Mouse (Mus musculus): ENCODE measurements around the gene Slc10a6. TPM values are rescaled to one million over a fixed set of nuclear protein-coding genes. Genes with fewer than 3 reads are reported as not detected.

The Slc10a6 gene
- 0.21 and 0.26 TPM in 2 replicates for polyA plus RNA-seq (2016; fragmentation: Nextera tagmentation; extraction: Ambion mirVana)

DNA sequence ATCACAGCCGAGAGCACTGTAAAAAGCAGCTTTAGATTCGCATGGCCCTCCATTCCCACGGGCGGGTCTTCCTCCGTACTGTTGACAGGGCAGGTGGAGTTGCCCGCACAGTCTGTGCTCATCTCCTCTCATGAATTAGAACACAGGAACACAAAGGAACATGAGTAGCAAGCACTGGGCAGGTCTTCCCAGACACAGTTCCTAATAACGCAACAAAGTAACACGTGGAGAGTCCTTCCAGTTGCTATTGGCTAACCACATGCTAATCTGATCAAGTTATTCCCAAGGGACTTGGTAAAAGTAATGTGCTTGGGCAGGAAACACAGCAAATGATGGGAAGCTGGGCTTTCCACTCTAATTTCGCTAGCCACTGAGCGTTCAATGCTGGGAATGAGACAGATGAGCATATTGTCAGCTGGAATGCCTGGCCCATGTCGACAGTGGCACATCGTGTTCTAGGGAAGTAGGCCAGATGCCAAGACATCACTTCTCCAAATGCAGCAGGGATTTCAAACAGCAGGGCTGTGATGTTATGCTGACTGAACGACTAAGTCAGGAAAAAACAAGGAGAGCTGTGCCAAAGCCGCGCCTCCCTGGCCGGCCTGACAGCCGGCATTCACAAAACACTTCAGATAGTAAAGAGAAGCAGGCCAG, at the start of gene Slc10a6:
Gene Slc10a6 (minus strand): TSS at position 293 of the 654 bp plus-strand sequence.
- Histone ChIP-seq H3K27me3 (no peaks in the 10 kb centered on the region), H3K36me3 (no peaks in the 10 kb centered on the region), H3K9ac (no peak within 1 kb of the TSS), H3K27ac (no peak within 1 kb of the TSS), H3K4me3 (no peak within 1 kb of the TSS), H3K4me2 (replicated peaks) (no peak within 1 kb of the TSS), H3K9me3 (replicated peaks) (no peaks in the 10 kb centered on the region), H3K4me1 (0 out of 2 replicates have a peak, but pooled peaks cover 5% of the 10 kb centered on the region)
- WGBS = 70% methylated on average over 17 of the region's 17 CpGs
- ATAC-seq (ENCODE audit: low FRiP score) = no peak

DNA sequence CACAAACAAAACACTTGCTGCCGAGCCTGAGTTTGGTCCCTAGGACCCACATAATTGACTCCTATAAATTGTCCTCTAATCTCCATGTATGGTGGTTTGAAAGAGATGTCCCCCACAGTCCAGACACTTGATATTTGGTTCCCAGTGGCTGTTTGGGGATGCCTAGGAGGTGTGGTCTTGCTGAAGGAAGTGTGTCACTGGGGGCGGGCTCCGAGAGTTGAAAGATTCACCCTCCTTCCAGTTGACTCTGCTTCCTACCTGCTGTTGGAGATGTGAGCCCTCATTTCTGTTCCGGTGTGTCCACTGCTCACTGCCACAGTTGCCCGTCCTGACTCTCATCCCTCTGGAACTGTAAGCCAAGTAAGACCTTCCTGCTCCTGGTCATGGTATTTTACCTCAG, 49.8 kb upstream of the Slc10a6 start:
- no peak overlapping the region for H3K9ac ChIP-seq
- no peak overlapping the region for H3K4me3 ChIP-seq
- no peaks in the 10 kb centered on the region for H3K36me3 ChIP-seq
- no peak overlapping the region for H3K4me2 ChIP-seq (replicated peaks)
- no peaks in the 10 kb centered on the region for H3K9me3 ChIP-seq (replicated peaks)
- no peak overlapping the region for H3K27ac ChIP-seq
- no peak for ATAC-seq (ENCODE audit: low FRiP score)
- H3K27me3 ChIP-seq = no peaks in the 10 kb centered on the region
- WGBS = 89% methylated on average over 5 of the region's 5 CpGs
- no peaks in the 10 kb centered on the region for H3K4me1 ChIP-seq

DNA sequence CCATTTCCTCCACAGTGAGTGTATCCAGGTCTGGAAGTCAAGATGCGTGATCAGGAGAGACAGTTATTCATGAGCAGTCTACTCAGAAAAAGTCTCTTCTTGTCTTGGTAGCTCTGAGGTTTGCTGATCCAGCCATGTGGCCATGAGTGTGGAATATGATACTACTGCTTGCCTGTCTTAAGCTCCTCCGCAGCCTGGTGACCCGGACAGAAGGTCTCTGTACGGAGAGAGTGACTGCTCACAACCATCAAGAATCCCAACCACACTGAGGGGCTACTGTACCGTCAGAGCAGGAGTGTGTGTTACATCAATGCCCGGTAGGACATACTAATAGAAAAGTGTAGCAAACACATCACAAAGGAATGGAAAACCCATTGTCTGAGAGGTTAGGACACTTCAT, 48.7 kb upstream of the Slc10a6 start:
- 78% methylated on average over 6 of the region's 6 CpGs for WGBS

DNA sequence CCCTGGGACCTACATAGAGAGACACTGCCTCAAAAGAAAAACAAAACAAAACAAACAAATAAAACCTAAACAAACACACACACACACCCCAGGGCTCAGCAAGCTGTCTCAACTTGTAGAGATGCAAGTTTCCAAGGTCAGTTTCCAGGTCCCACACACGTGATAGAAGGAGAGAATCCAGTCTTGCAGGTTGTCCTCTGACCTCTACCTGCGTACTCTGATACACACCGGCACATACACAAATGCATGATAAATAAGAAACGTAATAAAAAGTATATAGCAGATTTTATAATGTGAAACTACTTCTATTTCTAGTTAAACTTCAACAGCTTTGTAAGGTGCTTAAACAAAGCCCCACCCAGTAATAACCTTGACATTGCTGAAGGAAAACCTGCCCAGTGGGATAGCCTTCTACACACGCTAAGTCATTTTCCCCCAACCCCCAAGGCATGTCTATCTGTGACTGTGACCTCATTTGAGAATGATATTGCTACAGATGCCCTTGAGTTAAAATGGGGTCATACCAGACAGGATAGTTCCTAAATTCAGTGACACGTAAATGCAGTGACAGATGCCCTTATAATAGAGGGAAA, 47.2 kb upstream of the Slc10a6 start:
- ATAC-seq (ENCODE audit: low FRiP score) = no peak
- 91% methylated on average over 6 of the region's 6 CpGs for WGBS

More for the DNA sequence above, 48.7 kb upstream of the Slc10a6 start:
- ATAC-seq (ENCODE audit: low FRiP score) = no peak
- Histone ChIP-seq H3K36me3 (no peaks in the 10 kb centered on the region), H3K27me3 (no peaks in the 10 kb centered on the region), H3K27ac (no peak overlapping the region), H3K4me1 (no peaks in the 10 kb centered on the region), H3K9ac (no peak overlapping the region), H3K4me3 (no peak overlapping the region), H3K4me2 (replicated peaks) (no peak overlapping the region), H3K9me3 (replicated peaks) (no peaks in the 10 kb centered on the region)

DNA sequence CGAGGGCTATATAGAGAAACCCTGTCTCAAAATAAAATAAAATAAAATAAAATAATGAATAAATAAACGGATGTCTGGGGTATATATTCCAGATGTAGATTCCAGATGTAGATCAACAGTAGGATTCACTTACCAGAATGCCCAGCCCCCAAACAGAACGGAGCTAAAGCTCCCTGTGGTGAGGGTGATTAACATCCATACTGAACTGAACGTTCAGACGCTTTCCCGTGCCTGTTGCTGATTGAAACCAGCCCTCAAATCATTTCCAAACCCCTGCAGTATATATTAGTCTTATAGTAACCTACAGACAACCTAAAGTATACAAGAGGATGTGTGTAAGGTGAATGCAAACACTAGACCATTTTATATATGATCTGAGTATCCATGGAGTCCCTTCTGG, 45.3 kb upstream of the Slc10a6 start:
- ATAC-seq (ENCODE audit: low FRiP score) = no peak
- Histone ChIP-seq H3K27ac (no peak overlapping the region), H3K36me3 (no peaks in the 10 kb centered on the region), H3K27me3 (no peaks in the 10 kb centered on the region), H3K4me2 (replicated peaks) (no peak overlapping the region), H3K4me1 (no peaks in the 10 kb centered on the region), H3K9me3 (replicated peaks) (no peaks in the 10 kb centered on the region), H3K9ac (no peak overlapping the region), H3K4me3 (no peak overlapping the region)
- WGBS = 57% methylated on average over 6 of the region's 6 CpGs

More for the DNA sequence above, 47.2 kb upstream of the Slc10a6 start:
- H3K4me1 ChIP-seq = no peaks in the 10 kb centered on the region
- H3K27ac ChIP-seq = no peak overlapping the region
- H3K36me3 ChIP-seq = no peaks in the 10 kb centered on the region
- no peaks in the 10 kb centered on the region for H3K9me3 ChIP-seq (replicated peaks)
- no peak overlapping the region for H3K4me3 ChIP-seq
- no peak overlapping the region for H3K4me2 ChIP-seq (replicated peaks)
- H3K27me3 ChIP-seq = no peaks in the 10 kb centered on the region
- H3K9ac ChIP-seq = no peak overlapping the region

DNA sequence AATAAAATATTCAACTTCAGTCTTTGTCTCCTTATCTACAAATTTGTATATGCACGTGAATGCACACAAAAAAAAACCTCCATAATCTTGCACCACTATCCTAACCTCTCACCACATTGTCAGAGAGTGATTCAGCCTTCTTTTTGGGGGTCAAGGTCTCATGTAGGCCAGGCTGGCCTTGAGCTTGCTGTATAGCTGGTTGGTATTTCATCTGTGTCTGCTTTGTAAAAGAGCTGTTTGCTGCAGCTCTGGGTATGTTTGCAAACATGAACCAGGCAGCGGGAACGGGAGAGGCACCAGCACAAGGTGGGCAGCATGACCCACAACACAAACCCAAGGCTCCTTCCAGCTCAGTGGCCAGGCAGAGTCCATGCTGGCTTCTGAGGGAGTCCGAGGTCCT, 44.4 kb upstream of the Slc10a6 start:
- H3K9me3 ChIP-seq (replicated peaks) = no peaks in the 10 kb centered on the region
- H3K4me2 ChIP-seq (replicated peaks) = no peak overlapping the region
- H3K9ac ChIP-seq = no peak overlapping the region
- H3K4me3 ChIP-seq = no peak overlapping the region
- 87% methylated on average over 4 of the region's 4 CpGs for WGBS
- no peak overlapping the region for H3K27ac ChIP-seq
- no peaks in the 10 kb centered on the region for H3K27me3 ChIP-seq
- no peaks in the 10 kb centered on the region for H3K36me3 ChIP-seq
- ATAC-seq (ENCODE audit: low FRiP score) = no peak
- H3K4me1 ChIP-seq = no peaks in the 10 kb centered on the region

DNA sequence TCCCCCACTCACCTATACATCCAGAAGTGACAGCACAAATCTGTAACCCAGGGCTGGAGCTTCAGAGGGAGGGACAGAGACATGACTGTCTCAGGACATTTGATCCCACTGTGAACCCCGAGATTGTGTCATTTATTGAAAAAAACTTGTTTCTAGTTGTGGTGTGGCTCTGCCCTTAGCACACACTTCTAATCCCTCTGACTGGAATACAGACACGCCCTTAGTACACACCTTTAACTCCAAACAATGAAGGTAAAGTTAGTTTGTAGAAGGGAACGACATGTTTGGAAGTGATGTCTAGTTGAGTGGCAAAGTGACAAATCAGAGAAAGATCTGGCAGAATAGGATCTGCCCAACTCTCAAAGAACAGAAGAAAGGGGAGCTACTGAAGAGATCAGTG, 42.7 kb upstream of the Slc10a6 start:
- H3K4me1 ChIP-seq = no peaks in the 10 kb centered on the region
- no peak overlapping the region for H3K4me3 ChIP-seq
- H3K9me3 ChIP-seq (replicated peaks) = no peaks in the 10 kb centered on the region
- no peak overlapping the region for H3K9ac ChIP-seq
- ATAC-seq (ENCODE audit: low FRiP score) = no peak
- no peak overlapping the region for H3K4me2 ChIP-seq (replicated peaks)
- no peaks in the 10 kb centered on the region for H3K27me3 ChIP-seq
- H3K36me3 ChIP-seq = no peaks in the 10 kb centered on the region
- no peak overlapping the region for H3K27ac ChIP-seq
- WGBS = 74% methylated on average over 3 of the region's 3 CpGs

DNA sequence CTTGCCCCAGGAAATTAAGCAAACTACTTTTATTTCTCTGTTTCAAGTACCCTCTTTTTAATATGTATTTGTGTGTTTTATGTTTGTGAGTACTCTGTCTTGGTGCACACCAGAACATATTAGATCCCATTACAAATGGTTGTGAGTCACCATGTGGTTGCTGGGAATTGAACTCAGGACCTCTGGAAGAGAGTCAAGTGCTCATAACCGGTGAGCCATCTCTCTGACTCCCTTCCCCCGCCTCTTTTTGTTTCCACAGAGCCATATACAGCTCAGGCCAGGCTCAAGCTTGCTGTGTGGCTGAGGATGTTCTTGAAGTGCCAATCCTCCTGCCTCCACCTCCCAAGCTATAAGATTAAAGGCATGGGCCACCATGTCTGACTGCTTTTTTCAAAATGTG, 36.7 kb upstream of the Slc10a6 start:
- Histone ChIP-seq H3K27ac (no peak overlapping the region), H3K4me1 (no peaks in the 10 kb centered on the region), H3K36me3 (no peaks in the 10 kb centered on the region), H3K4me2 (replicated peaks) (no peak overlapping the region), H3K4me3 (no peak overlapping the region), H3K27me3 (no peaks in the 10 kb centered on the region; the same call in none of the 2 replicates), H3K9me3 (replicated peaks) (no peaks in the 10 kb centered on the region), H3K9ac (no peak overlapping the region)
- no peak for ATAC-seq (ENCODE audit: low FRiP score)
- 89% methylated on average over 2 of the region's 2 CpGs for WGBS

DNA sequence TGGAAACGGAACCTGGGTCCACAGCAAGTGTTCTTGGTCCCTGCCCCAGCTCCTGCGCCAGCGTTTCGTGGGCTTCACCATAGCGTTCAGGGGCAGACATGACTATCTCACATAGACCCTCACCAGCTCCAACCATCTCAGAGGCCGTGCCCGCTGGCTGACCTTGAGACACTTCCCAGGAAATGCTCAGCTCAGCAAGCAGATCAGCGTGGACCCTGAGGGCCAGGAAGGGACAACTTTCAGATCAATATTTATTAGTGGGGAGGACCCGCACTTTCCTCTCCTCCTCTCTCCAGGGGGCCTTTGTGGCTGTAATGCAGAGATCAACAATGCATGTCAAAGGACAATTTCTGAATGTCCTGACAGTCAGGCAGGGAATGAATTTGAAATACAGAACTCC, 35.7 kb upstream of the Slc10a6 start:
- no peak overlapping the region for H3K4me3 ChIP-seq
- H3K9ac ChIP-seq = no peak overlapping the region
- H3K27me3 ChIP-seq = no peaks in the 10 kb centered on the region; the same call in none of the 2 replicates
- no peaks in the 10 kb centered on the region for H3K4me1 ChIP-seq
- H3K36me3 ChIP-seq = no peaks in the 10 kb centered on the region
- H3K27ac ChIP-seq = no peak overlapping the region
- ATAC-seq (ENCODE audit: low FRiP score) = no peak
- H3K9me3 ChIP-seq (replicated peaks) = no peaks in the 10 kb centered on the region
- no peak overlapping the region for H3K4me2 ChIP-seq (replicated peaks)
- 67% methylated on average over 9 of the region's 9 CpGs for WGBS

DNA sequence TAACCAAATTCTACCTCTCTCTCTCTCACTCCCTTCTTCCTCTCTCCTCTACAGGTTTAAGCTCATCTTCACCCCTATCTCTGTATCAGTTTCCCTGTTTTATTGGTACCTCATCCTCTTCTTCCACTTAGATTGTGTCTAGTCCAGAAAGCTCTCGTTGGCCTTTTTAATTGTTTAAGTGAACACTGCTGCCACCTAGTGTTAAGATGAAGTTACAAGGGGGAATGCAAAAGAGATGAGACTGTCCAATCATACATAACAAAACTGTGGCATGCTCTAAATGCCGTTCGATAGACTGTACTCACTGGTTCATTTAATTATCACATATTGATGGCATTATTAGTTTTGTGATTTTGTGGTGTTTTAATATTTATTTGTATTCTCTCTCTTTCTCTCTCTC, 30.4 kb upstream of the Slc10a6 start:
- no peak overlapping the region for H3K4me2 ChIP-seq (replicated peaks)
- H3K4me1 ChIP-seq = peaks cover 6% of the 10 kb centered on the region; the same call in 1 of the 2 replicates
- no peak overlapping the region for H3K27ac ChIP-seq
- H3K9me3 ChIP-seq (replicated peaks) = no peaks in the 10 kb centered on the region
- WGBS = 48% methylated on average over 3 of the region's 3 CpGs
- no peak overlapping the region for H3K9ac ChIP-seq
- H3K27me3 ChIP-seq = 0 out of 2 replicates have a peak, but pooled peaks cover 3% of the 10 kb centered on the region
- H3K4me3 ChIP-seq = no peak overlapping the region
- H3K36me3 ChIP-seq = no peaks in the 10 kb centered on the region
- no peak for ATAC-seq (ENCODE audit: low FRiP score)

DNA sequence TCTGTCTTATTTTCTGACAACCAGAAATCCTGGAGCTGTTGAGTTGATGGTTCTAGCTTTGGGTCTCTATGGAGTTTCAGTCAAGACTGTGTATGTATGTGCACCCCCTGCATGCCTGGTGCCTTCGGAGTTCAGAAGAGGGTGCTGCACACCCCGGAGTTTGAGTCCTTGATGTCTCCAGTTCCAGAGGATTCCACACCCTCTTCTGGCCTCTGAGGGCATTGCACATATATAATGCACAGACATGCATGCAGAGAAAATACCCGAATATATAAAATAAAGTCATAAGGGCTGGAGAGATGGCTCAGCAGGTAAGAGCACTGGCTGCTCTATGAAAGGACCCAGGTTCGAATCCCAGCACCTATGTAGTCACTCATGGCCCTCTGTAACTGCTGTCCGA, 29.7 kb upstream of the Slc10a6 start:
- no peaks in the 10 kb centered on the region for H3K36me3 ChIP-seq
- no peak overlapping the region for H3K4me3 ChIP-seq
- no peak overlapping the region for H3K4me2 ChIP-seq (replicated peaks)
- no peak overlapping the region for H3K9ac ChIP-seq
- H3K4me1 ChIP-seq = peaks cover 6% of the 10 kb centered on the region; the same call in 1 of the 2 replicates
- H3K9me3 ChIP-seq (replicated peaks) = no peaks in the 10 kb centered on the region
- 71% methylated on average over 5 of the region's 5 CpGs for WGBS
- H3K27ac ChIP-seq = no peak overlapping the region
- ATAC-seq (ENCODE audit: low FRiP score) = no peak
- 0 out of 2 replicates have a peak, but pooled peaks cover 3% of the 10 kb centered on the region for H3K27me3 ChIP-seq

DNA sequence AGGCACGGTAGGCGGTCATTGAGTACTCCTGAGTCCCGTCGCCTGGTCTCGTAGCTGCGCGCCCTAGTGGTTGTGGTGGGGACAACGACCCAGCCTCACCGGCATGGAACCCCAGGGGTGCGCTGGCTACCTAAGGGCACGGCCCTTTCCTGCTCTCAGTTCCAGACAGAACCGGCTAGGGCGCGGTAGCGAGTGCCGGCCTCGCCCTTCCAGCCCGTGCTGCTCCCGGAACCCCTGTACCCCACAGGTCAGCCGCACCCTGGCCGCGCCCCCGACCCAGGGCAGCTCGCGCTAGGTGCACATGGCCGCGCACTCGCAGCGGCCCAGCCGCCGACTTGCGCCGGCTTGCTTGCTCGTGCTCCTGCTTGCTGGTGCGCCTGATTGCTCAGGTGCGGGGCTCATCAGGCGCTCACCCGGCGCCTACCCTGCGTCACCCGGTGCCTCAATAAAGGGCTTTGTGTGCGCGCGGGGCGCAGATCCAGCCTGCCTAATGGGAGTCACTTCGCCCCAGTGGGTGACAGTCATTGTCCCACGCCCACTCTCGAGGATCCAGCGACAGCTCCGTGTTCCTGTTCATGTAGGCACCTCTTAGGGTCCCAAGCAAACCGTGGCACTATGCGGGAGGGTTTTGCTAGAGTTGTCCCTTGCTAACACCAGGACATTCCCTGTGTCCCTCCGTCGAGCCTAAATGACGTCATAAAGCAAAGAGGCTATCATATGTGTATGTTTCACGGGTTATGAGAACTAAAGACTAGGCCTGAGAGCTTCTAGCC, 26.3 kb upstream of the Slc10a6 start, which contains the start of gene 1700016H13Rik:
Gene 1700016H13Rik (minus strand): TSS at position 665 of the 773 bp plus-strand sequence.
- Histone ChIP-seq H3K27me3 (0 out of 2 replicates have a peak, but pooled peaks cover 3% of the 10 kb centered on the region), H3K4me2 (replicated peaks) (peak within 1 kb of the TSS; percentile 96), H3K36me3 (no peaks in the 10 kb centered on the region), H3K4me1 (peaks cover 6% of the 10 kb centered on the region; the same call in 1 of the 2 replicates), H3K9me3 (replicated peaks) (no peaks in the 10 kb centered on the region), H3K4me3 (peak within 1 kb of the TSS; percentile 64), H3K9ac (peak within 1 kb of the TSS; percentile 75), H3K27ac (peak within 1 kb of the TSS; percentile 30; the same call in 1 of the 2 replicates)
- WGBS = 1% methylated on average over 55 of the region's 56 CpGs
- ATAC-seq (ENCODE audit: low FRiP score) = peak; percentile 81

All from hindbrain, embryonic 12.5 days (tissue).